Mouse (Mus musculus): ENCODE measurements around the gene Hoxd4. TPM values are rescaled to one million over a fixed set of nuclear protein-coding genes. Genes with fewer than 3 reads are reported as not detected.

Gene Hoxd4
- polyA plus RNA-seq, 1 experiment, result 5.5 TPM

- DNase-seq (ENCODE audit: low read depth), result no peak
- TF ChIP-seq POLR2A (IDR thresholded peaks at IDR 0.05; ENCODE audit: borderline replicate concordance, extremely low read depth, insufficient read depth, insufficient read length, poor library complexity, severe bottlenecking) (no peak), CTCF (IDR thresholded peaks at IDR 0.05; ENCODE audit: borderline replicate concordance, extremely low read depth, insufficient read depth, insufficient read length) (no peak)
Observed at GRCm38 (mm10) chr2:74741979-74742277, 30.2 kb downstream of the Hoxd4 start.

- no peak for TF ChIP-seq POLR2A (IDR thresholded peaks at IDR 0.05; ENCODE audit: borderline replicate concordance, extremely low read depth, insufficient read depth, insufficient read length, poor library complexity, severe bottlenecking)
- TF ChIP-seq CTCF (IDR thresholded peaks at IDR 0.05; ENCODE audit: borderline replicate concordance, extremely low read depth, insufficient read depth, insufficient read length), result no peak
- peak; percentile 6 for DNase-seq (ENCODE audit: low read depth)
Observed at GRCm38 (mm10) chr2:74745540-74746297, 34.0 kb downstream of the Hoxd4 start.

GRCm38 (mm10) chr2:74746298-74746921, 34.7 kb downstream of the Hoxd4 start:
- TF ChIP-seq POLR2A (IDR thresholded peaks at IDR 0.05; ENCODE audit: borderline replicate concordance, extremely low read depth, insufficient read depth, insufficient read length, poor library complexity, severe bottlenecking), result no peak
- TF ChIP-seq CTCF (IDR thresholded peaks at IDR 0.05; ENCODE audit: borderline replicate concordance, extremely low read depth, insufficient read depth, insufficient read length), result no peak
- peak; percentile 1 for DNase-seq (ENCODE audit: low read depth)

- TF ChIP-seq CTCF (IDR thresholded peaks at IDR 0.05; ENCODE audit: borderline replicate concordance, extremely low read depth, insufficient read depth, insufficient read length) (no peak), POLR2A (IDR thresholded peaks at IDR 0.05; ENCODE audit: borderline replicate concordance, extremely low read depth, insufficient read depth, insufficient read length, poor library complexity, severe bottlenecking) (no peak)
- DNase-seq (ENCODE audit: low read depth), result no peak
Observed at GRCm38 (mm10) chr2:74747006-74747405, 35.3 kb downstream of the Hoxd4 start.

- DNase-seq (ENCODE audit: low read depth), result peak; percentile 50
- no peak for TF ChIP-seq POLR2A (IDR thresholded peaks at IDR 0.05; ENCODE audit: borderline replicate concordance, extremely low read depth, insufficient read depth, insufficient read length, poor library complexity, severe bottlenecking)
- TF ChIP-seq CTCF (IDR thresholded peaks at IDR 0.05; ENCODE audit: borderline replicate concordance, extremely low read depth, insufficient read depth, insufficient read length), result no peak
Observed at GRCm38 (mm10) chr2:74747661-74748141, 36.0 kb downstream of the Hoxd4 start.

GRCm38 (mm10) chr2:74748436-74748995, 36.8 kb downstream of the Hoxd4 start:
- no peak for TF ChIP-seq CTCF (IDR thresholded peaks at IDR 0.05; ENCODE audit: borderline replicate concordance, extremely low read depth, insufficient read depth, insufficient read length)
- no peak for TF ChIP-seq POLR2A (IDR thresholded peaks at IDR 0.05; ENCODE audit: borderline replicate concordance, extremely low read depth, insufficient read depth, insufficient read length, poor library complexity, severe bottlenecking)
- DNase-seq (ENCODE audit: low read depth), result peak; percentile 43

- DNase-seq (ENCODE audit: low read depth), result peak; percentile 66
- no peak for TF ChIP-seq CTCF (IDR thresholded peaks at IDR 0.05; ENCODE audit: borderline replicate concordance, extremely low read depth, insufficient read depth, insufficient read length)
Observed at GRCm38 (mm10) chr2:74749337-74750121, 37.8 kb downstream of the Hoxd4 start.

GRCm38 (mm10) chr2:74750731-74751250, 39.1 kb downstream of the Hoxd4 start:
- no peak for DNase-seq (ENCODE audit: low read depth)
- TF ChIP-seq CTCF (IDR thresholded peaks at IDR 0.05; ENCODE audit: borderline replicate concordance, extremely low read depth, insufficient read depth, insufficient read length) (no peak), POLR2A (IDR thresholded peaks at IDR 0.05; ENCODE audit: borderline replicate concordance, extremely low read depth, insufficient read depth, insufficient read length, poor library complexity, severe bottlenecking) (no peak)

GRCm38 (mm10) chr2:74751861-74752260, 40.1 kb downstream of the Hoxd4 start:
- no peak for DNase-seq (ENCODE audit: low read depth)
- TF ChIP-seq POLR2A (IDR thresholded peaks at IDR 0.05; ENCODE audit: borderline replicate concordance, extremely low read depth, insufficient read depth, insufficient read length, poor library complexity, severe bottlenecking) (no peak), CTCF (IDR thresholded peaks at IDR 0.05; ENCODE audit: borderline replicate concordance, extremely low read depth, insufficient read depth, insufficient read length) (no peak)

GRCm38 (mm10) chr2:74752431-74753174, 40.9 kb downstream of the Hoxd4 start:
- DNase-seq (ENCODE audit: low read depth), result no peak
- TF ChIP-seq POLR2A (IDR thresholded peaks at IDR 0.05; ENCODE audit: borderline replicate concordance, extremely low read depth, insufficient read depth, insufficient read length, poor library complexity, severe bottlenecking) (no peak), CTCF (IDR thresholded peaks at IDR 0.05; ENCODE audit: borderline replicate concordance, extremely low read depth, insufficient read depth, insufficient read length) (no peak)

Measured in brain, embryonic 14.5 days (tissue).